Mouse (Mus musculus) liver, embryonic 16.5 days (tissue): ENCODE measurements around the gene Gm28372. TPM values are rescaled to one million over a fixed set of nuclear protein-coding genes. Genes with fewer than 3 reads are reported as not detected.
A peak's percentile ranks its signal among the peaks of the same experiment; 100 is the strongest.

ENCODE experiments used
- ATAC-seq: fragments of 200-750 bp; cut with Nextera tagmentation; 2 replicates; pipeline ENCODE4 v1.8.0; 2017; ENCODE audit warnings: low read depth, mild to moderate bottlenecking, moderate number of reproducible peaks, moderate library complexity
- H3K27ac ChIP-seq: fragments of 300-500 bp; sonication (generic); 2 replicates; pipeline ENCODE4 v1.5.1; 2014; ENCODE audit warnings: mild to moderate bottlenecking, low read length
- H3K27me3 ChIP-seq: fragments of 300-500 bp; sonication (generic); 2 replicates; pipeline ENCODE4 v1.6.1; 2014; ENCODE audit warnings: low read depth, low read length, mixed read lengths; ENCODE audit not compliant: control insufficient read depth, insufficient read depth
- H3K36me3 ChIP-seq: fragments of 300-500 bp; sonication (generic); 2 replicates; pipeline ENCODE4 v1.6.1; 2014; ENCODE audit warnings: mild to moderate bottlenecking; ENCODE audit not compliant: control insufficient read depth, insufficient read depth
- H3K4me1 ChIP-seq: fragments of 300-500 bp; sonication (generic); 2 replicates; pipeline ENCODE4 v1.6.1; 2014; ENCODE audit warnings: low read depth, low read length, mixed read lengths; ENCODE audit not compliant: control insufficient read depth
- H3K4me2 ChIP-seq: fragments of 300-500 bp; sonication (generic); 2 replicates; pipeline ENCODE4 v1.6.1; 2014; ENCODE audit warnings: low read depth, low read length, mixed read lengths
- H3K4me3 ChIP-seq: fragments of 300-500 bp; sonication (generic); 2 replicates; pipeline ENCODE4 v1.5.1; 2014; ENCODE audit warnings: low read depth, mild to moderate bottlenecking, low read length
- H3K9ac ChIP-seq: fragments of 300-500 bp; sonication (generic); 2 replicates; pipeline ENCODE4 v1.6.1; 2014; ENCODE audit warnings: low read depth, low read length
- H3K9me3 ChIP-seq: fragments of 300-500 bp; sonication (generic); replicated peaks from 2 replicates; pipeline ENCODE4 v1.6.1; 2016; ENCODE audit warnings: low read length; ENCODE audit not compliant: control insufficient read depth
- WGBS: fragments of 180-500 bp; shearing (Covaris S2); extraction: QIAGEN DNeasy Blood & Tissue Kit; methylation state at CpG from one replicate; pipeline ENCODE4 v1.1.7; 2014; ENCODE audit not compliant: insufficient replicate concordance; 5-methylcytosine and 5-hydroxymethylcytosine counted together
- polyA plus RNA-seq: library from polyadenylated mRNA; unstranded; fragments of >200 nt; fragmentation: Nextera tagmentation; extraction: Ambion mirVana; gene quantifications from 2 replicates; pipeline ENCODE4 v1.2.1, GENCODE M21; 2015

The Gm28372 gene
- polyA plus RNA-seq, 1 experiment from 2014 or later: not detected

GRCm38 (mm10) chr2:130383895-130384294, 21.1 kb upstream of the Gm28372 start:
- ATAC-seq: no peak
- 58% methylated on average over 6 of the region's 6 CpGs for WGBS

GRCm38 (mm10) chr2:130386212-130386611, 18.8 kb upstream of the Gm28372 start:
- H3K9ac ChIP-seq: no peak overlapping the region
- 59% methylated on average over 1 of the region's 1 CpGs for WGBS
- no peak overlapping the region for H3K4me2 ChIP-seq
- H3K9me3 ChIP-seq: no peaks in the 10 kb centered on the region
- ATAC-seq: no peak
- no peaks in the 10 kb centered on the region for H3K27me3 ChIP-seq
- no peak overlapping the region for H3K4me3 ChIP-seq
- no peaks in the 10 kb centered on the region for H3K4me1 ChIP-seq
- H3K36me3 ChIP-seq: no peaks in the 10 kb centered on the region
- no peak overlapping the region for H3K27ac ChIP-seq

More at GRCm38 (mm10) chr2:130383895-130384294, 21.1 kb upstream of the Gm28372 start:
- no peaks in the 10 kb centered on the region for H3K9me3 ChIP-seq
- no peak overlapping the region for H3K9ac ChIP-seq
- H3K27ac ChIP-seq: no peak overlapping the region
- no peaks in the 10 kb centered on the region for H3K4me1 ChIP-seq
- H3K36me3 ChIP-seq: no peaks in the 10 kb centered on the region
- no peak overlapping the region for H3K4me3 ChIP-seq
- H3K4me2 ChIP-seq: no peak overlapping the region
- no peaks in the 10 kb centered on the region for H3K27me3 ChIP-seq

- H3K4me2 ChIP-seq: no peak overlapping the region
- H3K27ac ChIP-seq: no peak overlapping the region
- no peaks in the 10 kb centered on the region for H3K36me3 ChIP-seq
- H3K27me3 ChIP-seq: no peaks in the 10 kb centered on the region
- no peaks in the 10 kb centered on the region for H3K4me1 ChIP-seq
- no peaks in the 10 kb centered on the region for H3K9me3 ChIP-seq
- 65% methylated on average over 2 of the region's 2 CpGs for WGBS
- no peak overlapping the region for H3K9ac ChIP-seq
- no peak for ATAC-seq
- no peak overlapping the region for H3K4me3 ChIP-seq
These were observed 16.2 kb upstream of the Gm28372 start for GRCm38 (mm10) chr2:130388796-130389195.

GRCm38 (mm10) chr2:130390993-130391625, 13.9 kb upstream of the Gm28372 start:
- Histone ChIP-seq H3K4me2 (no peak overlapping the region), H3K36me3 (no peaks in the 10 kb centered on the region), H3K9me3 (no peaks in the 10 kb centered on the region), H3K27ac (no peak overlapping the region), H3K27me3 (no peaks in the 10 kb centered on the region), H3K4me1 (no peaks in the 10 kb centered on the region), H3K9ac (no peak overlapping the region), H3K4me3 (no peak overlapping the region)
- 58% methylated on average over 11 of the region's 11 CpGs for WGBS
- no peak for ATAC-seq

- no peaks in the 10 kb centered on the region for H3K9me3 ChIP-seq
- no peak overlapping the region for H3K9ac ChIP-seq
- no peaks in the 10 kb centered on the region for H3K4me1 ChIP-seq
- 51% methylated on average over 3 of the region's 3 CpGs for WGBS
- ATAC-seq: no peak
- H3K36me3 ChIP-seq: no peaks in the 10 kb centered on the region
- H3K4me2 ChIP-seq: no peak overlapping the region
- no peak overlapping the region for H3K27ac ChIP-seq
- no peak overlapping the region for H3K4me3 ChIP-seq
- peaks cover 16% of the 10 kb centered on the region for H3K27me3 ChIP-seq
These were observed 12.2 kb upstream of the Gm28372 start for GRCm38 (mm10) chr2:130392836-130393235.

- no peak for ATAC-seq
- Histone ChIP-seq H3K4me1 (no peaks in the 10 kb centered on the region), H3K27ac (no peak overlapping the region), H3K4me2 (no peak overlapping the region), H3K4me3 (no peak overlapping the region), H3K27me3 (peaks cover 30% of the 10 kb centered on the region), H3K9ac (no peak overlapping the region), H3K9me3 (no peaks in the 10 kb centered on the region), H3K36me3 (no peaks in the 10 kb centered on the region)
- WGBS: 82% methylated on average over 11 of the region's 11 CpGs
These were observed 9.3 kb upstream of the Gm28372 start for GRCm38 (mm10) chr2:130395696-130396095.

GRCm38 (mm10) chr2:130397186-130397985, 7.7 kb upstream of the Gm28372 start, which contains the start of gene Cpxm1:
Cpxm1 (minus strand) TSS chr2:130397574.
- WGBS: 1% methylated on average over 50 of the region's 53 CpGs
- peak within 1 kb of the TSS; percentile 63 for H3K4me2 ChIP-seq
- H3K27me3 ChIP-seq: peaks cover 30% of the 10 kb centered on the region
- H3K9me3 ChIP-seq: no peaks in the 10 kb centered on the region
- no peak within 1 kb of the TSS for H3K9ac ChIP-seq
- no peak for ATAC-seq
- no peak within 1 kb of the TSS for H3K27ac ChIP-seq
- H3K36me3 ChIP-seq: no peaks in the 10 kb centered on the region
- no peaks in the 10 kb centered on the region for H3K4me1 ChIP-seq
- H3K4me3 ChIP-seq: peak within 1 kb of the TSS; percentile 38

GRCm38 (mm10) chr2:130398091-130398490, 6.9 kb upstream of the Gm28372 start:
- Histone ChIP-seq H3K4me2 (peak overlapping the region; percentile 63), H3K9ac (no peak overlapping the region), H3K27ac (no peak overlapping the region), H3K9me3 (no peaks in the 10 kb centered on the region), H3K4me1 (no peaks in the 10 kb centered on the region), H3K36me3 (no peaks in the 10 kb centered on the region), H3K27me3 (peaks cover 30% of the 10 kb centered on the region), H3K4me3 (no peak overlapping the region; the same call in 1 of the 2 replicates)
- no peak for ATAC-seq
- 14% methylated on average over 10 of the region's 14 CpGs for WGBS

- H3K4me1 ChIP-seq: no peaks in the 10 kb centered on the region
- no peak overlapping the region for H3K9ac ChIP-seq
- no peak for ATAC-seq
- no peak overlapping the region for H3K4me2 ChIP-seq
- H3K36me3 ChIP-seq: no peaks in the 10 kb centered on the region
- 70% methylated on average over 1 of the region's 1 CpGs for WGBS
- H3K27me3 ChIP-seq: peaks cover 30% of the 10 kb centered on the region
- no peaks in the 10 kb centered on the region for H3K9me3 ChIP-seq
- no peak overlapping the region for H3K27ac ChIP-seq
- H3K4me3 ChIP-seq: no peak overlapping the region
These were observed 5.0 kb upstream of the Gm28372 start for GRCm38 (mm10) chr2:130400046-130400445.
